Comparison of ENCODE assay signal across 8 mouse cellular contexts in genomic region chr5:34574721-34575120, GRCm38 (mm10). TPM values are rescaled to one million over a fixed set of nuclear protein-coding genes. Genes with fewer than 3 reads are reported as not detected.
DNase-seq lines count a peak whose midpoint lies in the region; ATAC-seq and TF ChIP-seq lines count a peak whose summit lies in the region.

No protein-coding gene starts in this region.

- no peak for DNase-seq in cerebellum, adult 2 months
- no peak for DNase-seq in cerebellum, adult 11-12 months
- peak; percentile 23 for DNase-seq in 3T3-L1 (ENCODE audit: low read depth, low spot score)
- DNase-seq in liver, embryonic 11.5 days (ENCODE audit: low spot score): no peak
- DNase-seq in spleen, postnatal 36 days (ENCODE audit: low spot score in 2 of 2): peak; percentile 69 to 74
- DNase-seq in frontal cortex, adult 2 months (ENCODE audit: extremely low spot score in 1 of 2, low spot score in 1 of 2): no peak
- DNase-seq in adrenal gland, adult 8-10 months: no peak

- H3K9ac ChIP-seq in forebrain, embryonic 13.5 days: peak overlapping the region; percentile 99
- H3K9ac ChIP-seq in liver, embryonic 11.5 days (ENCODE audit: low read depth, low read length): peak overlapping the region; percentile 89

- WGBS in cerebellum, adult 2 months: 18% methylated on average over 10 of the region's 10 CpGs
- WGBS in forebrain, embryonic 13.5 days: 37% methylated on average over 10 of the region's 10 CpGs
- 24% methylated on average over 10 of the region's 10 CpGs for WGBS in liver, embryonic 11.5 days

- no peak for TF ChIP-seq POLR2A in cerebellum, adult 2 months (IDR thresholded peaks at IDR 0.05; ENCODE audit: borderline replicate concordance, insufficient read depth, low read length)

- no peaks in the 10 kb centered on the region for H3K27me3 ChIP-seq in cerebellum, adult 2 months (ENCODE audit: control insufficient read depth, insufficient read depth, low read length)
- no peaks in the 10 kb centered on the region for H3K27me3 ChIP-seq in forebrain, embryonic 13.5 days
- H3K27me3 ChIP-seq in liver, embryonic 11.5 days (replicated peaks; ENCODE audit: control insufficient read depth, insufficient read depth, low read length): no peaks in the 10 kb centered on the region

- H3K36me3 ChIP-seq in forebrain, embryonic 13.5 days (ENCODE audit: poor library complexity, severe bottlenecking): no peaks in the 10 kb centered on the region; the same call in 1 of the 2 replicates
- no peaks in the 10 kb centered on the region; the same call in 1 of the 2 replicates for H3K36me3 ChIP-seq in liver, embryonic 11.5 days (ENCODE audit: control insufficient read depth, insufficient read depth, low read length)

- peaks cover 8% of the 10 kb centered on the region for H3K4me1 ChIP-seq in cerebellum, adult 2 months (ENCODE audit: control insufficient read depth, insufficient read depth, low read length)
- H3K4me1 ChIP-seq in forebrain, embryonic 13.5 days: peaks cover 22% of the 10 kb centered on the region
- H3K4me1 ChIP-seq in liver, embryonic 11.5 days (replicated peaks; ENCODE audit: control insufficient read depth, insufficient read depth, low read length): peaks cover 55% of the 10 kb centered on the region

- H3K4me3 ChIP-seq in cerebellum, adult 2 months (replicated peaks; ENCODE audit: insufficient read depth, low read depth, low read length): peak overlapping the region; percentile 65
- peak overlapping the region; percentile 97 for H3K4me3 ChIP-seq in forebrain, embryonic 13.5 days
- H3K4me3 ChIP-seq in liver, embryonic 11.5 days (ENCODE audit: low read depth, low read length): peak overlapping the region; percentile 76

- no peak for TF ChIP-seq CTCF in cerebellum, adult 2 months (IDR thresholded peaks at IDR 0.05; ENCODE audit: borderline replicate concordance, insufficient read depth, low read depth, low read length)

- no peaks in the 10 kb centered on the region for H3K9me3 ChIP-seq in forebrain, embryonic 13.5 days (replicated peaks)
- H3K9me3 ChIP-seq in liver, embryonic 11.5 days (ENCODE audit: control insufficient read depth, low read length): no peaks in the 10 kb centered on the region

- peak overlapping the region; percentile 78 for H3K4me2 ChIP-seq in forebrain, embryonic 13.5 days
- H3K4me2 ChIP-seq in liver, embryonic 11.5 days: peak overlapping the region; percentile 81

- no peak overlapping the region; the same call in 1 of the 2 replicates for H3K27ac ChIP-seq in cerebellum, adult 2 months (ENCODE audit: insufficient read depth, low read length)
- H3K27ac ChIP-seq in forebrain, embryonic 13.5 days: no peak overlapping the region
- H3K27ac ChIP-seq in liver, embryonic 11.5 days (ENCODE audit: low read depth, low read length): peak overlapping the region; percentile 57; the same call in 1 of the 2 replicates

- ATAC-seq in forebrain, embryonic 13.5 days: no peak
- ATAC-seq in liver, embryonic 11.5 days (replicated peaks; ENCODE audit: low FRiP score): no peak

RNA-seq across cellular contexts. Expression of gene Add1, which starts 1.3 kb away (rescaled TPM):
- polyA plus RNA-seq in cerebellum, adult 2 months (2012; rRNA removed): 303 and 315 TPM in 2 replicates
- 173 and 185 TPM in 2 replicates for polyA plus RNA-seq in forebrain, embryonic 13.5 days (2015; fragmentation: Nextera tagmentation; extraction: Ambion mirVana)
- polyA plus RNA-seq in liver, embryonic 11.5 days (2014; fragmentation: Nextera tagmentation; extraction: Ambion mirVana): 170 and 186 TPM in 2 replicates
- 331 and 332 TPM in 2 replicates for polyA plus RNA-seq in frontal cortex, adult 2 months (2012; rRNA removed)
- 100 to 1,000 TPM; 144 to 201 (median 179) TPM for total RNA-seq in adrenal gland, adult 8-10 months (2022)

RNA-seq across cellular contexts. Expression of gene Sh3bp2, which starts 49.1 kb away (rescaled TPM):
- polyA plus RNA-seq in cerebellum, adult 2 months (2012; rRNA removed): 3.2 and 3.6 TPM in 2 replicates
- 19.1 and 23.1 TPM in 2 replicates for polyA plus RNA-seq in forebrain, embryonic 13.5 days (2015; fragmentation: Nextera tagmentation; extraction: Ambion mirVana)
- polyA plus RNA-seq in liver, embryonic 11.5 days (2014; fragmentation: Nextera tagmentation; extraction: Ambion mirVana): 5.2 and 8.4 TPM in 2 replicates
- polyA plus RNA-seq in frontal cortex, adult 2 months (2012; rRNA removed): 3.5 and 4.8 TPM in 2 replicates
- total RNA-seq in adrenal gland, adult 8-10 months (2022): 10 to 100 TPM; 11.5 to 23.9 (median 17.8) TPM

Comparison
In these comparisons a context has a peak if more than half of its experiments do, and no peak if none do; other contexts are left out.
1. DNase-seq: peak in 3T3-L1 (single experiment) and spleen, postnatal 36 days (2 of 2); none in cerebellum, adult 2 months (0 of 2), cerebellum, adult 11-12 months (single experiment), liver, embryonic 11.5 days (single experiment), frontal cortex, adult 2 months (0 of 2) and adrenal gland, adult 8-10 months (single experiment).
2. Peak in every context shown above with its lines, with median percentiles within 50 percentile points of each other: H3K4me3 ChIP-seq.